Mouse (Mus musculus): ENCODE measurements around the gene Tctex1d2.

Tctex1d2 gene

DNA sequence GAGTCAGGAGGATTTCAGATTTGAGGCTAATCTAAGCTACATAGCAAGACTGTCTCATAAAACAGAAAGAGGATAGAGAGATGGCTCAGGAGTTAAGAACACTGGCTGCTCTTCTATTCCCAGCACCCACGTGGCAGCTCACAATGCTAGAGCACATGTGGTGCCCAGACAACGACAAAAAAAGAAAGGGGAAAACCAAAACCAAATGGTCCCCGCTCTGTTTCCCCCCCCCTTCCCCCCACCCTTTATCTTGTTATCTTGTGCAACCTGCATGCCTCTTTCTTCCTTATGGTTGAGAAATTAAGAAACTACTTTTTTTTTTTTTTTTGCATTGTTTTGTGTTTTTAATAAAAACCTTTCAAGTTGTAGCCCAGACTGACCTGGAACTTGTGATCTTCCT, 49.0 kb downstream of the Tctex1d2 start:
- DNase-seq (ENCODE audit: low read depth, low spot score) = no peak

DNA sequence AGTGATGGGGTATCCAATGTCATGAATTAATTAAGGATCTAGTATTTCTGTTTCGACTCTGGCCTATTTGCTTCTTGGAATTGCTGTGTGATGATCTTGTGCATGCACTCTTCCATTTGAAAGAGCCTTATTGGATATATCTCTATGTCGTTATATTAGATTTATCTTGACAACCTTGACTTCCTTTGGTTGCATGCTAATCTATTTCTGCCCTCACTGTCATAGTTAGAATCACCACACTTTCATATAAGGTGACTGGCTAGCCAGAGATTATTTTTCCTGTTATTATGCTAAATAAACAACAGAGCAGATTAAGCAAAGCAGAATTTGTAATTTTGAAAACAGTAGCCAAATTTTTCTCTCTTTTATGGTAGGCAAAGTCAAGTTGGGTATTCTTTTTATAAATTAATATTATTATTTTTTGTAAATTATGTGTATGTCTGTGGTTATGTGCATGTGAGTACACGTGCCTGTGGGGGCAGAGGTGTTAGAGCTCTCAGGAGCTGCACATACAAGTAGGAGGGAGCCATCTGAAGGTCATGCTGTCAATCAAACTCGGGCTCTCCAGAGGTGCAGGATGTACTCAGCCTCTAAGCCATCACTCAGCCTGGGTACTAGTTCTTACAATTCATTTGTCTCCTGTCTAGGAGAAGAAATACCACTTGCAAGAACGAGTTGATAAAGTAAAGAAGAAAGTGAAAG, 50.1 kb downstream of the Tctex1d2 start:
- DNase-seq (ENCODE audit: low read depth, low spot score) = no peak

- DNase-seq (ENCODE audit: low read depth, low spot score) = no peak
Measured at GRCm38 (mm10) chr16:32472276-32473015, 52.9 kb downstream of the Tctex1d2 start.

- no peak for DNase-seq (ENCODE audit: low read depth, low spot score)
Measured at GRCm38 (mm10) chr16:32477315-32477714, 57.8 kb downstream of the Tctex1d2 start.
